Mouse (Mus musculus) kidney, postnatal 0 days (tissue): ENCODE data around the gene Fam129a. TPM values are rescaled to one million over a fixed set of nuclear protein-coding genes. Genes with fewer than 3 reads are reported as not detected.
A peak's percentile ranks its signal among the peaks of the same experiment; 100 is the strongest.

Experiments used
- ATAC-seq: fragments of 200-750 bp; cut with Nextera tagmentation; replicated peaks from 2 replicates; pipeline ENCODE4 v1.8.0; 2017; ENCODE audit warnings: low read depth, moderate number of reproducible peaks, moderate TSS enrichment, moderate library complexity; ENCODE audit not compliant: low FRiP score
- DNase-seq: peaks from one replicate; pipeline ENCODE4 v3.0.0-alpha.2; 2016; ENCODE audit warnings: low spot score
- H3K27ac ChIP-seq: fragments of 300-500 bp; sonication (generic); 2 replicates; pipeline ENCODE4 v1.5.1; 2014; ENCODE audit warnings: mild to moderate bottlenecking
- H3K27me3 ChIP-seq: fragments of 300-500 bp; sonication (generic); 2 replicates; pipeline ENCODE4 v1.6.1; 2014; ENCODE audit warnings: low read length, mixed read lengths; ENCODE audit not compliant: insufficient read depth
- H3K36me3 ChIP-seq: fragments of 300-500 bp; sonication (generic); 2 replicates; pipeline ENCODE4 v1.6.1; 2014; ENCODE audit warnings: low read length, mixed read lengths; ENCODE audit not compliant: insufficient read depth
- H3K4me1 ChIP-seq: fragments of 300-500 bp; sonication (generic); replicated peaks from 2 replicates; pipeline ENCODE4 v1.6.1; 2014; ENCODE audit warnings: antibody characterized with exemption, low read length, mixed read lengths; ENCODE audit not compliant: insufficient read depth
- H3K4me2 ChIP-seq: fragments of 300-500 bp; sonication (generic); 2 replicates; pipeline ENCODE4 v1.6.1; 2014; ENCODE audit warnings: mild to moderate bottlenecking, low read length, moderate library complexity, mixed read lengths
- H3K4me3 ChIP-seq: fragments of 300-500 bp; sonication (generic); replicated peaks from 2 replicates; pipeline ENCODE4 v1.5.1; 2014; ENCODE audit warnings: low read depth, low read length
- H3K9ac ChIP-seq: fragments of 300-500 bp; sonication (generic); 2 replicates; pipeline ENCODE4 v1.6.1; 2014; ENCODE audit warnings: low read depth, low read length
- H3K9me3 ChIP-seq: fragments of 300-500 bp; sonication (generic); replicated peaks from 2 replicates; pipeline ENCODE4 v1.6.1; 2016; ENCODE audit warnings: low read length, inconsistent platforms, mixed read lengths
- CTCF ChIP-seq: IDR thresholded peaks from 2 replicates; pipeline ENCODE4 v1.5.1; 2016; ENCODE audit warnings: antibody characterized with exemption, low read depth, mild to moderate bottlenecking, moderate library complexity
- WGBS: fragments of 180-500 bp; shearing (Covaris S2); extraction: QIAGEN DNeasy Blood & Tissue Kit; methylation state at CpG from one replicate; pipeline ENCODE4 v1.1.7; 2014; 5-methylcytosine and 5-hydroxymethylcytosine counted together
- polyA plus RNA-seq: library from polyadenylated mRNA; unstranded; fragments of >200 nt; fragmentation: Nextera tagmentation; extraction: Ambion mirVana; gene quantifications from 2 replicates; pipeline ENCODE4 v1.2.1, GENCODE M21; 2015

Gene Fam129a
- polyA plus RNA-seq, 1 experiment from 2014 or later = 12.6 TPM

- H3K27me3 ChIP-seq = no peaks in the 10 kb centered on the region
- no peak for ATAC-seq
- no peaks in the 10 kb centered on the region for H3K9me3 ChIP-seq
- no peak overlapping the region for H3K4me3 ChIP-seq
- no peak for TF ChIP-seq CTCF
- no peak overlapping the region for H3K4me2 ChIP-seq
- no peak for DNase-seq
- no peaks in the 10 kb centered on the region for H3K36me3 ChIP-seq
- H3K9ac ChIP-seq = no peak overlapping the region
- 64% methylated on average over 7 of the region's 7 CpGs for WGBS
- H3K27ac ChIP-seq = peak overlapping the region; percentile 75; the same call in 1 of the 2 replicates
- H3K4me1 ChIP-seq = no peaks in the 10 kb centered on the region
Observed at GRCm38 (mm10) chr1:151549794-151550193, 21.2 kb upstream of the Fam129a start.

- Histone ChIP-seq H3K27me3 (no peaks in the 10 kb centered on the region), H3K4me3 (no peak overlapping the region), H3K9ac (no peak overlapping the region), H3K4me2 (no peak overlapping the region), H3K9me3 (no peaks in the 10 kb centered on the region), H3K27ac (no peak overlapping the region), H3K36me3 (no peaks in the 10 kb centered on the region), H3K4me1 (no peaks in the 10 kb centered on the region)
- no peak for ATAC-seq
- DNase-seq = no peak
- no peak for TF ChIP-seq CTCF
- 52% methylated on average over 19 of the region's 19 CpGs for WGBS
Observed at GRCm38 (mm10) chr1:151550587-151551479, 20.2 kb upstream of the Fam129a start.

GRCm38 (mm10) chr1:151560536-151560935, 10.4 kb upstream of the Fam129a start:
- Histone ChIP-seq H3K27me3 (no peaks in the 10 kb centered on the region), H3K9me3 (no peaks in the 10 kb centered on the region), H3K27ac (no peak overlapping the region), H3K9ac (no peak overlapping the region), H3K4me2 (no peak overlapping the region), H3K4me1 (no peaks in the 10 kb centered on the region), H3K4me3 (no peak overlapping the region), H3K36me3 (no peaks in the 10 kb centered on the region)
- no peak for ATAC-seq
- TF ChIP-seq CTCF = no peak
- 51% methylated on average over 11 of the region's 11 CpGs for WGBS
- DNase-seq = no peak

- no peak overlapping the region for H3K4me2 ChIP-seq
- H3K9me3 ChIP-seq = no peaks in the 10 kb centered on the region
- no peaks in the 10 kb centered on the region for H3K36me3 ChIP-seq
- H3K9ac ChIP-seq = no peak overlapping the region
- no peak overlapping the region for H3K27ac ChIP-seq
- no peak for ATAC-seq
- H3K27me3 ChIP-seq = no peaks in the 10 kb centered on the region
- no peak overlapping the region for H3K4me3 ChIP-seq
- 63% methylated on average over 5 of the region's 5 CpGs for WGBS
- no peak for TF ChIP-seq CTCF
- H3K4me1 ChIP-seq = no peaks in the 10 kb centered on the region
- DNase-seq = no peak
Observed at GRCm38 (mm10) chr1:151563401-151563800, 7.6 kb upstream of the Fam129a start.

- Histone ChIP-seq H3K27ac (no peak overlapping the region), H3K4me3 (no peak overlapping the region), H3K4me1 (no peaks in the 10 kb centered on the region), H3K9me3 (no peaks in the 10 kb centered on the region), H3K27me3 (no peaks in the 10 kb centered on the region), H3K36me3 (no peaks in the 10 kb centered on the region), H3K9ac (no peak overlapping the region), H3K4me2 (no peak overlapping the region)
- TF ChIP-seq CTCF = no peak
- no peak for DNase-seq
- no peak for ATAC-seq
- WGBS = 63% methylated on average over 6 of the region's 6 CpGs
Observed at GRCm38 (mm10) chr1:151563893-151564292, 7.1 kb upstream of the Fam129a start.

GRCm38 (mm10) chr1:151564377-151564776, 6.6 kb upstream of the Fam129a start:
- Histone ChIP-seq H3K9me3 (no peaks in the 10 kb centered on the region), H3K27ac (no peak overlapping the region), H3K4me1 (no peaks in the 10 kb centered on the region), H3K4me3 (no peak overlapping the region), H3K36me3 (no peaks in the 10 kb centered on the region), H3K4me2 (no peak overlapping the region), H3K9ac (no peak overlapping the region), H3K27me3 (no peaks in the 10 kb centered on the region)
- ATAC-seq (peak; percentile 73; the same call in 1 of the 2 replicates), DNase-seq (peak; percentile 86)
- TF ChIP-seq CTCF = peak; percentile 96
- 18% methylated on average over 12 of the region's 12 CpGs for WGBS
